In genomic region chr12:67153077-67153476, GRCm38 (mm10) we compare ENCODE assay signal across 32 mouse cellular contexts.
"Had no signal": no experiment of that assay in that cellular context is flagged by ENCODE, and none has a peak within 500 bp of the region (broad histone marks: within the 10 kb centered on the region; RNA-seq: fewer than 3 reads in every experiment).

No protein-coding gene starts in this region.

- H3K4me3 ChIP-seq: limb, embryonic 10.5 days; limb, embryonic 12.5 days; limb, embryonic 13.5 days; limb, embryonic 15.5 days; liver, embryonic 12.5 days; liver, embryonic 13.5 days; liver, embryonic 15.5 days; lung, embryonic 15.5 days; megakaryocyte, embryonic 14.5 days; midbrain, embryonic 10.5 days; midbrain, embryonic 12.5 days; midbrain, embryonic 13.5 days; midbrain, embryonic 15.5 days; myocyte; neural tube, embryonic 12.5 days had no signal

- H3K4me2 ChIP-seq: limb, embryonic 12.5 days; limb, embryonic 13.5 days; limb, embryonic 15.5 days; liver, embryonic 11.5 days; liver, embryonic 12.5 days; liver, embryonic 13.5 days; liver, embryonic 15.5 days; lung, embryonic 14.5 days; lung, embryonic 15.5 days; midbrain, embryonic 11.5 days; midbrain, embryonic 12.5 days; midbrain, embryonic 13.5 days; midbrain, embryonic 15.5 days; neural tube, embryonic 12.5 days had no signal

- H3K27me3 ChIP-seq: limb, embryonic 12.5 days; limb, embryonic 13.5 days; limb, embryonic 15.5 days; liver, embryonic 12.5 days; liver, embryonic 13.5 days; liver, embryonic 15.5 days; lung, embryonic 15.5 days; megakaryocyte, embryonic 14.5 days; midbrain, embryonic 12.5 days; midbrain, embryonic 13.5 days; midbrain, embryonic 15.5 days; neural tube, embryonic 12.5 days had no signal

- H3K4me1 ChIP-seq: limb, embryonic 10.5 days; limb, embryonic 12.5 days; limb, embryonic 13.5 days; limb, embryonic 15.5 days; liver, embryonic 12.5 days; liver, embryonic 13.5 days; liver, embryonic 15.5 days; lung, embryonic 15.5 days; megakaryocyte, embryonic 14.5 days; midbrain, embryonic 10.5 days; midbrain, embryonic 12.5 days; midbrain, embryonic 13.5 days; midbrain, embryonic 15.5 days; neural tube, embryonic 12.5 days had no signal

- H3K27ac ChIP-seq: limb, embryonic 10.5 days; limb, embryonic 12.5 days; limb, embryonic 13.5 days; limb, embryonic 15.5 days; liver, embryonic 12.5 days; liver, embryonic 13.5 days; liver, embryonic 14.5 days; liver, embryonic 15.5 days; lung, embryonic 15.5 days; macrophage; midbrain, embryonic 10.5 days; midbrain, embryonic 12.5 days; midbrain, embryonic 13.5 days; midbrain, embryonic 15.5 days; neural tube, embryonic 12.5 days had no signal

- H3K36me3 ChIP-seq: limb, embryonic 10.5 days; limb, embryonic 12.5 days; limb, embryonic 13.5 days; limb, embryonic 15.5 days; liver, embryonic 12.5 days; liver, embryonic 13.5 days; liver, embryonic 15.5 days; lung, embryonic 15.5 days; midbrain, embryonic 10.5 days; midbrain, embryonic 12.5 days; midbrain, embryonic 13.5 days; midbrain, embryonic 15.5 days; neural tube, embryonic 12.5 days had no signal

- H3K9ac ChIP-seq: limb, embryonic 12.5 days; limb, embryonic 13.5 days; limb, embryonic 15.5 days; liver, embryonic 12.5 days; liver, embryonic 13.5 days; liver, embryonic 14.5 days; liver, embryonic 15.5 days; liver, postnatal 0 days; lung, embryonic 14.5 days; lung, embryonic 15.5 days; midbrain, embryonic 12.5 days; midbrain, embryonic 13.5 days; midbrain, embryonic 15.5 days; neural tube, embryonic 12.5 days had no signal

- DNase-seq: left cerebral cortex, postnatal 4 days; liver; liver, embryonic 13.5 days; liver, postnatal 0 days; lung, adult 18-20 months; lung, adult 2 months; lung, embryonic 14.5 days; lung, postnatal 10 days; lung, postnatal 14 days; lung, postnatal 36 days; lung, postnatal 4 days; midbrain, embryonic 14.5 days had no signal

- H3K9me3 ChIP-seq: limb, embryonic 10.5 days; limb, embryonic 12.5 days; limb, embryonic 13.5 days; limb, embryonic 15.5 days; liver, embryonic 12.5 days; liver, embryonic 13.5 days; liver, embryonic 15.5 days; lung, embryonic 15.5 days; midbrain, embryonic 10.5 days; midbrain, embryonic 12.5 days; midbrain, embryonic 13.5 days; midbrain, embryonic 15.5 days; neural tube, embryonic 12.5 days had no signal

- ATAC-seq: liver, embryonic 12.5 days; liver, postnatal 0 days; lung, postnatal 0 days; midbrain, embryonic 13.5 days; midbrain, embryonic 15.5 days; midbrain, embryonic 16.5 days had no signal
